Mouse (Mus musculus): ENCODE results near the gene Inha. TPM values are rescaled to one million over a fixed set of nuclear protein-coding genes. Genes with fewer than 3 reads are reported as not detected.

The Inha gene
- polyA plus RNA-seq, 1 experiment from 2014 or later, result 23.5 TPM

GRCm38 (mm10) chr1:75532280-75533172, 25.6 kb downstream of the Inha start:
- Histone ChIP-seq H3K4me2 (no peak overlapping the region), H3K9me3 (replicated peaks) (no peaks in the 10 kb centered on the region), H3K4me3 (replicated peaks) (no peak overlapping the region), H3K9ac (replicated peaks) (no peak overlapping the region), H3K4me1 (no peaks in the 10 kb centered on the region), H3K27me3 (replicated peaks) (no peaks in the 10 kb centered on the region), H3K27ac (replicated peaks) (no peak overlapping the region), H3K36me3 (peaks cover 78% of the 10 kb centered on the region)
- no peak for ATAC-seq (ENCODE audit: low FRiP score)
- 93% methylated on average over 19 of the region's 19 CpGs for WGBS

GRCm38 (mm10) chr1:75533325-75534252, 26.7 kb downstream of the Inha start:
- Histone ChIP-seq H3K4me1 (no peaks in the 10 kb centered on the region), H3K4me2 (no peak overlapping the region), H3K36me3 (peaks cover 68% of the 10 kb centered on the region), H3K9me3 (replicated peaks) (no peaks in the 10 kb centered on the region), H3K4me3 (replicated peaks) (no peak overlapping the region), H3K9ac (replicated peaks) (no peak overlapping the region), H3K27ac (replicated peaks) (no peak overlapping the region), H3K27me3 (replicated peaks) (no peaks in the 10 kb centered on the region)
- WGBS, result 89% methylated on average over 19 of the region's 19 CpGs
- no peak for ATAC-seq (ENCODE audit: low FRiP score)

DNA sequence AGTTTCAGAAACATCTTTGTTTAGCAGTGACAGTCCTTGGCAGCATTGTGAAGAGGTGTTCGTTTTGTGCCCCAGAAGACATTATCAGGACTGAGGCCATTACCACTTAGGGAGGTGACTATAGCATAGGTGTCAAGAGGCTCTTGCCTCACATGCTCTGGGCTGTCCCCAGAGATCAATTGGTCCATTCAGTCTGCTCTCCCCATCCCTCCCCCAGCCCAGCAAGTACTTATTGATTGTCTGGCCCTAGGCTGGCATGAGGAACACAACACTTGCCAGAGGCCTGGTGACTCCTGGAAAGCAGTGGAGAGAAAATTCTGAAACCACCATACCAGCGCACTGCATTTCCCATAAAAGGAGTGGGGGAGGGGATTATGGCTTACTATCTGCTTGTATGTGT, 30.7 kb downstream of the Inha start:
- H3K4me3 ChIP-seq (replicated peaks), result no peak overlapping the region
- no peaks in the 10 kb centered on the region for H3K9me3 ChIP-seq (replicated peaks)
- peaks cover 38% of the 10 kb centered on the region for H3K36me3 ChIP-seq
- no peak overlapping the region for H3K4me2 ChIP-seq
- no peak overlapping the region for H3K9ac ChIP-seq (replicated peaks)
- H3K27me3 ChIP-seq (replicated peaks), result no peaks in the 10 kb centered on the region
- no peak for ATAC-seq (ENCODE audit: low FRiP score)
- H3K27ac ChIP-seq (replicated peaks), result no peak overlapping the region
- WGBS, result 91% methylated on average over 2 of the region's 2 CpGs
- H3K4me1 ChIP-seq, result no peaks in the 10 kb centered on the region

- no peak for ATAC-seq (ENCODE audit: low FRiP score)
- Histone ChIP-seq H3K4me3 (replicated peaks) (no peak overlapping the region), H3K27ac (replicated peaks) (no peak overlapping the region), H3K9ac (replicated peaks) (no peak overlapping the region), H3K4me2 (no peak overlapping the region), H3K4me1 (no peaks in the 10 kb centered on the region), H3K9me3 (replicated peaks) (no peaks in the 10 kb centered on the region), H3K36me3 (peaks cover 28% of the 10 kb centered on the region), H3K27me3 (replicated peaks) (no peaks in the 10 kb centered on the region)
- WGBS, result 74% methylated on average over 9 of the region's 9 CpGs
Observed at GRCm38 (mm10) chr1:75538597-75539190, 31.8 kb downstream of the Inha start.

- Histone ChIP-seq H3K27me3 (replicated peaks) (no peaks in the 10 kb centered on the region), H3K4me3 (replicated peaks) (no peak overlapping the region), H3K27ac (replicated peaks) (no peak overlapping the region), H3K4me1 (peaks cover 9% of the 10 kb centered on the region), H3K9ac (replicated peaks) (no peak overlapping the region), H3K9me3 (replicated peaks) (no peaks in the 10 kb centered on the region), H3K36me3 (peaks cover 3% of the 10 kb centered on the region), H3K4me2 (no peak overlapping the region)
- WGBS, result 92% methylated on average over 7 of the region's 7 CpGs
- no peak for ATAC-seq (ENCODE audit: low FRiP score)
Observed at GRCm38 (mm10) chr1:75541496-75541895, 34.6 kb downstream of the Inha start.

DNA sequence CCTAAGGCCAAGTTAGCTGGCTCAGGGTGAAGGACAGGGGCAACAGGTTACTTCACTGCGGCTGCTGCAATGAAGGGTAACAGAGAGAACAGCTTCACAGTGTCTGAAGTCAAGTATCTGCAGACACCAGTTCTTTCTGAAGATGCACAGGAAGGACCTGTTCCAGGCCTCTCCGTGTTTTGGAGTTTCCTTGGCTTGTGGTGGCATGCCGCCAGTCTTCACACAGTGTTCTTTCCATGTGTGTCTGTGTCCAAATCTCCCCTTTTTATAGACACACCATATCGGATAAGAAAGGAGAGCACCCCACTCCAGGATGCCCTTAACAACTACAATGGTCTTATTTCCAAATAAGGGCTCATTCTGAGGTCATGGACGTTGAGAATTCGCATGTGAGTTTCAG, 37.5 kb downstream of the Inha start:
- 90% methylated on average over 6 of the region's 6 CpGs for WGBS

DNA sequence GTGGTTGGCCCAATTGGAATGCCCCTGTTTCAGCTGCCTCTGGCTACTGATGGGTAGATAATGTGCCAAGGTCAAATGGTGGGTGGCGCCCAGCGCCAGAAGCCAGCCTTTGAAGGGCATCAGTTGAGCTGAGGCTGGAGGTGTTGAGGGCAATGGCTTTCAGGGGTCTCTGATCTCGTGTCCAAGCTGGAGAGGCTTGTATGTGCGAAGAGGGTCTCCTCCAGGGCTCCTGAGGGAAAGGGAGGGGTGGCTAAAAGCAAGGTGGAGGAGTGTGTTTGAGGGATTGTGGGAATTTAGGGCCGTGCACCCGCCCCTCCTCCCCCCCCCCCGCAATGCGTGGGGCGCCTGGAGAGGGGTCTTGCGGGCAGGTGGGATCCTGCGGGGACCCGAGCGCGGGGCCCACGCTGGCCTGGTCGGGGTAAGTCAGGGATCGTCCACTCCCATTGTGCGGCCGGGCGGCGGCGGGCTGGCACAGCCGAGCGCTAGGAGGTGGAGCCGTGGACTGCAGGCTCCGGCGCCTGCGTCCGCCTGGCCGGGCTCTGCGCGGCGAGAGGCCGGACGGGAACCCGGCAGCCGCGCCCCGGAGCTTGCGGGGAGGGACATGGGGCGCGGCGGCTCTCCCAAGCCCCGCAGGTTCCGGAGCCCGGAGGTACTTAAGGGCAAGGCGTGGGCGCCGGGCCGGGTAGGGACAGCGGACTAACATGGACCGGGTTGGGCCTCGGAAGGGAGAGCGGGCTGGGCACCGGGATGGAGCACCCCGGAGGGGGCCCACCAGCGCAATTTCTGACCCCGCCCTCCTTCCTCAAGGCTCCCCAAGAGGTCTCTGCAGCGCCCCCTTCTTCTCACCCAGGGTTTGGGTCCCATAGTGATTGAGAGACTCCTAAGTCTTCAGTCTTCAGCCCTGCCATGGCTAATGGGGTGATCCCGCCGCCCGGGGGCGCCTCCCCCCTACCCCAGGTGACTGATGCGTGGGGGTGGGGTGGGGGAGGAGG, 39.4 kb downstream of the Inha start, which contains the start of gene Slc4a3:
TSS of gene Slc4a3 (plus strand) at position 302 of the 992 bp plus-strand sequence.
- peak within 1 kb of the TSS; percentile 77 for H3K4me3 ChIP-seq (replicated peaks)
- peak within 1 kb of the TSS; percentile 77 for H3K4me2 ChIP-seq
- WGBS, result 1% methylated on average over 59 of the region's 64 CpGs
- no peaks in the 10 kb centered on the region for H3K9me3 ChIP-seq (replicated peaks)
- H3K9ac ChIP-seq (replicated peaks), result peak within 1 kb of the TSS; percentile 89
- H3K36me3 ChIP-seq, result peaks cover 32% of the 10 kb centered on the region
- H3K27ac ChIP-seq (replicated peaks), result peak within 1 kb of the TSS; percentile 82
- ATAC-seq (ENCODE audit: low FRiP score), result peak; percentile 87
- H3K4me1 ChIP-seq, result peaks cover 25% of the 10 kb centered on the region
- H3K27me3 ChIP-seq (replicated peaks), result no peaks in the 10 kb centered on the region

More for the DNA sequence above, 37.5 kb downstream of the Inha start:
- H3K27me3 ChIP-seq (replicated peaks), result no peaks in the 10 kb centered on the region
- H3K36me3 ChIP-seq, result peaks cover 14% of the 10 kb centered on the region; the same call in 1 of the 2 replicates
- H3K9ac ChIP-seq (replicated peaks), result no peak overlapping the region
- no peak for ATAC-seq (ENCODE audit: low FRiP score)
- H3K4me2 ChIP-seq, result no peak overlapping the region
- H3K4me1 ChIP-seq, result peaks cover 25% of the 10 kb centered on the region
- no peak overlapping the region for H3K27ac ChIP-seq (replicated peaks)
- no peaks in the 10 kb centered on the region for H3K9me3 ChIP-seq (replicated peaks)
- no peak overlapping the region for H3K4me3 ChIP-seq (replicated peaks)

DNA sequence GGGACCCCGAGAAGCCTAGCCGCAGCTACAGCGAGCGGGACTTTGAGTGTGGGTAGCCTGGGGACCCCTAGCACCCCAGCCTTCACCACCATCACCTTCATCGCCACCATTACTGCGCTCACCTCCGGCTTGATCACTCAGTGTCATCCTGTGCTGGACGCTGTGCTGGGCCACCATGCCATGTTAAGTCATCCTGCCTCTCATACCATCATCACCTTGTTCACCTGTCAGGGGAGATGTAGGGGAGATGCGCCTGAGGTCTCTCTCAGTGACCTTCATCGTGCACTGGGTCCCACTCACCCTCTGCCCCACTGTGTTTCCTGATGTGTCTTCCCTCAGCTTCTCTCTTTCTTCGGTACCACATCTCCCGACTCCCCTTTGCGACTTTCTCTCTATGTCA, 40.5 kb downstream of the Inha start:
- Histone ChIP-seq H3K9ac (replicated peaks) (no peak overlapping the region), H3K4me2 (peak overlapping the region; percentile 77), H3K4me3 (replicated peaks) (peak overlapping the region; percentile 77), H3K36me3 (peaks cover 43% of the 10 kb centered on the region), H3K9me3 (replicated peaks) (no peaks in the 10 kb centered on the region), H3K27ac (replicated peaks) (no peak overlapping the region), H3K4me1 (peaks cover 25% of the 10 kb centered on the region), H3K27me3 (replicated peaks) (no peaks in the 10 kb centered on the region)
- no peak for ATAC-seq (ENCODE audit: low FRiP score)
- WGBS, result 95% methylated on average over 13 of the region's 13 CpGs

DNA sequence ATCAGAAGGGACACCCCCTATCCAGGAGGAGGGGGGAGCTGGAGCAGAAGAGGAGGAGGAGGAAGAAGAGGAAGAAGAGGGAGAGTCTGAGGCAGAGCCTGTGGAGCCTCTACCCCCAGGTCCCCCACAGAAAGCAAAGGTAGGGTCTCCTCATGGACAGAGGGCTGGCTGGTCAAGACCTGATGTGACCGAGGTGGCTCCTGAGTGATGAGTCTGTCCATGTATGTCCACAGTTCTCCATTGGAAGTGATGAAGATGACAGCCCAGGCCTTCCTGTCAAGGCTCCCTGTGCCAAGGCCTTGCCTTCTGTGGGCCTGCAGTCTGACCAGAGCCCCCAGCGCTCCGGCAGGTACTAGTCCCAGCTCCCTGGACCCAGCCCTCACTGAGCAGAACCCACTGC, 41.2 kb downstream of the Inha start:
- no peak for ATAC-seq (ENCODE audit: low FRiP score)
- peaks cover 25% of the 10 kb centered on the region for H3K4me1 ChIP-seq
- no peak overlapping the region for H3K27ac ChIP-seq (replicated peaks)
- WGBS, result 99% methylated on average over 3 of the region's 3 CpGs
- no peaks in the 10 kb centered on the region for H3K9me3 ChIP-seq (replicated peaks)
- no peak overlapping the region for H3K4me2 ChIP-seq
- peaks cover 50% of the 10 kb centered on the region for H3K36me3 ChIP-seq
- H3K27me3 ChIP-seq (replicated peaks), result no peaks in the 10 kb centered on the region
- no peak overlapping the region for H3K9ac ChIP-seq (replicated peaks)
- H3K4me3 ChIP-seq (replicated peaks), result no peak overlapping the region

- ATAC-seq (ENCODE audit: low FRiP score), result no peak
- peaks cover 58% of the 10 kb centered on the region for H3K36me3 ChIP-seq
- H3K4me2 ChIP-seq, result no peak overlapping the region
- WGBS, result 94% methylated on average over 17 of the region's 17 CpGs
- H3K9me3 ChIP-seq (replicated peaks), result no peaks in the 10 kb centered on the region
- H3K4me1 ChIP-seq, result peaks cover 25% of the 10 kb centered on the region
- H3K27ac ChIP-seq (replicated peaks), result no peak overlapping the region
- no peaks in the 10 kb centered on the region for H3K27me3 ChIP-seq (replicated peaks)
- no peak overlapping the region for H3K4me3 ChIP-seq (replicated peaks)
- H3K9ac ChIP-seq (replicated peaks), result no peak overlapping the region
Observed at GRCm38 (mm10) chr1:75548871-75549270, 42.0 kb downstream of the Inha start.

Measured in neural tube, embryonic 15.5 days (tissue).